Mouse (Mus musculus): ENCODE results near the gene Senp7. TPM values are rescaled to one million over a fixed set of nuclear protein-coding genes. Genes with fewer than 3 reads are reported as not detected.
A peak's percentile ranks its signal among the peaks of the same experiment; 100 is the strongest.

The Senp7 gene
- total and polyA plus RNA-seq, 2 experiments from 2014 or later = 23.8 to 31.3 TPM

- H3K4me2 ChIP-seq (ENCODE audit: low read depth, low read length) = no peak overlapping the region
- H3K4me1 ChIP-seq (ENCODE audit: insufficient read depth, low read length) = no peaks in the 10 kb centered on the region
- no peak overlapping the region for H3K27ac ChIP-seq
- no peak overlapping the region for H3K4me3 ChIP-seq (ENCODE audit: low read length)
- no peak overlapping the region for H3K9ac ChIP-seq (replicated peaks; ENCODE audit: low read length)
- no peaks in the 10 kb centered on the region for H3K27me3 ChIP-seq (ENCODE audit: insufficient read depth, low read length)
- TF ChIP-seq CTCF (IDR thresholded peaks at IDR 0.05; ENCODE audit: low read depth) = no peak
- no peaks in the 10 kb centered on the region for H3K9me3 ChIP-seq (ENCODE audit: low read length)
- 89% methylated on average over 7 of the region's 7 CpGs for WGBS
- DNase-seq (ENCODE audit: low spot score) (no peak), ATAC-seq (no peak)
- H3K36me3 ChIP-seq (ENCODE audit: insufficient read depth, low read length) = peaks cover 8% of the 10 kb centered on the region; the same call in 1 of the 2 replicates
Observed at GRCm38 (mm10) chr16:56163466-56163865, 115.3 kb downstream of the Senp7 start.

- ATAC-seq (0 out of 2 replicates have a peak, but pooled peaks have one; percentile 43), DNase-seq (ENCODE audit: low spot score) (peak; percentile 10)
- H3K27ac ChIP-seq = no peak overlapping the region
- H3K9ac ChIP-seq (replicated peaks; ENCODE audit: low read length) = no peak overlapping the region
- H3K27me3 ChIP-seq (ENCODE audit: insufficient read depth, low read length) = no peaks in the 10 kb centered on the region
- H3K4me3 ChIP-seq (ENCODE audit: low read length) = no peak overlapping the region
- H3K9me3 ChIP-seq (ENCODE audit: low read length) = no peaks in the 10 kb centered on the region
- H3K36me3 ChIP-seq (ENCODE audit: insufficient read depth, low read length) = peaks cover 14% of the 10 kb centered on the region; the same call in 1 of the 2 replicates
- H3K4me1 ChIP-seq (ENCODE audit: insufficient read depth, low read length) = no peaks in the 10 kb centered on the region
- no peak for TF ChIP-seq CTCF (IDR thresholded peaks at IDR 0.05; ENCODE audit: low read depth)
- H3K4me2 ChIP-seq (ENCODE audit: low read depth, low read length) = no peak overlapping the region
Observed at GRCm38 (mm10) chr16:56170247-56170646, 122.1 kb downstream of the Senp7 start.

- Histone ChIP-seq H3K4me1 (ENCODE audit: insufficient read depth, low read length) (no peaks in the 10 kb centered on the region), H3K27me3 (ENCODE audit: insufficient read depth, low read length) (no peaks in the 10 kb centered on the region), H3K9ac (replicated peaks; ENCODE audit: low read length) (no peak overlapping the region), H3K4me2 (ENCODE audit: low read depth, low read length) (no peak overlapping the region), H3K9me3 (ENCODE audit: low read length) (no peaks in the 10 kb centered on the region), H3K36me3 (ENCODE audit: insufficient read depth, low read length) (peaks cover 9% of the 10 kb centered on the region), H3K4me3 (ENCODE audit: low read length) (no peak overlapping the region), H3K27ac (no peak overlapping the region)
- 65% methylated on average over 8 of the region's 8 CpGs for WGBS
- peak; percentile 56 for TF ChIP-seq CTCF (IDR thresholded peaks at IDR 0.05; ENCODE audit: low read depth)
- DNase-seq (ENCODE audit: low spot score) (peak; percentile 51), ATAC-seq (peak; percentile 59)
Observed at GRCm38 (mm10) chr16:56175867-56176581, 127.9 kb downstream of the Senp7 start.

- H3K4me1 ChIP-seq (ENCODE audit: insufficient read depth, low read length) = no peaks in the 10 kb centered on the region
- H3K9ac ChIP-seq (replicated peaks; ENCODE audit: low read length) = no peak overlapping the region
- H3K4me3 ChIP-seq (ENCODE audit: low read length) = no peak overlapping the region
- H3K27me3 ChIP-seq (ENCODE audit: insufficient read depth, low read length) = no peaks in the 10 kb centered on the region
- peaks cover 32% of the 10 kb centered on the region; the same call in 1 of the 2 replicates for H3K36me3 ChIP-seq (ENCODE audit: insufficient read depth, low read length)
- ATAC-seq (no peak), DNase-seq (ENCODE audit: low spot score) (no peak)
- no peaks in the 10 kb centered on the region for H3K9me3 ChIP-seq (ENCODE audit: low read length)
- no peak overlapping the region for H3K27ac ChIP-seq
- H3K4me2 ChIP-seq (ENCODE audit: low read depth, low read length) = no peak overlapping the region
- WGBS = 78% methylated on average over 4 of the region's 4 CpGs
- TF ChIP-seq CTCF (IDR thresholded peaks at IDR 0.05; ENCODE audit: low read depth) = no peak
Observed at GRCm38 (mm10) chr16:56186863-56187262, 138.7 kb downstream of the Senp7 start.

GRCm38 (mm10) chr16:56188198-56188597 is 140.1 kb downstream of the Senp7 start:
- no peaks in the 10 kb centered on the region for H3K9me3 ChIP-seq (ENCODE audit: low read length)
- H3K4me3 ChIP-seq (ENCODE audit: low read length) = no peak overlapping the region
- no peak for TF ChIP-seq CTCF (IDR thresholded peaks at IDR 0.05; ENCODE audit: low read depth)
- peaks cover 25% of the 10 kb centered on the region; the same call in 1 of the 2 replicates for H3K36me3 ChIP-seq (ENCODE audit: insufficient read depth, low read length)
- ATAC-seq = no peak
- peak; percentile 31 for DNase-seq (ENCODE audit: low spot score)
- 79% methylated on average over 9 of the region's 9 CpGs for WGBS
- no peak overlapping the region for H3K27ac ChIP-seq
- H3K4me2 ChIP-seq (ENCODE audit: low read depth, low read length) = no peak overlapping the region
- H3K27me3 ChIP-seq (ENCODE audit: insufficient read depth, low read length) = no peaks in the 10 kb centered on the region
- H3K9ac ChIP-seq (replicated peaks; ENCODE audit: low read length) = no peak overlapping the region
- H3K4me1 ChIP-seq (ENCODE audit: insufficient read depth, low read length) = no peaks in the 10 kb centered on the region

- H3K36me3 ChIP-seq (ENCODE audit: insufficient read depth, low read length) = no peaks in the 10 kb centered on the region
- WGBS = 73% methylated on average over 6 of the region's 6 CpGs
- H3K27ac ChIP-seq = no peak within 1 kb of the TSS
- no peaks in the 10 kb centered on the region for H3K27me3 ChIP-seq (ENCODE audit: insufficient read depth, low read length)
- DNase-seq (ENCODE audit: low spot score) = no peak
- no peaks in the 10 kb centered on the region for H3K9me3 ChIP-seq (ENCODE audit: low read length)
- H3K4me1 ChIP-seq (ENCODE audit: insufficient read depth, low read length) = no peaks in the 10 kb centered on the region
- no peak for ATAC-seq
- H3K4me2 ChIP-seq (ENCODE audit: low read depth, low read length) = no peak within 1 kb of the TSS
- H3K4me3 ChIP-seq (ENCODE audit: low read length) = no peak within 1 kb of the TSS
- H3K9ac ChIP-seq (replicated peaks; ENCODE audit: low read length) = no peak within 1 kb of the TSS
- TF ChIP-seq CTCF (IDR thresholded peaks at IDR 0.05; ENCODE audit: low read depth) = no peak
Observed at GRCm38 (mm10) chr16:56204051-56204450, 155.9 kb downstream of the Senp7 start, which contains the start of gene Impg2. TSS of gene Impg2 (plus strand) at chr16:56204313.

- WGBS = 66% methylated on average over 3 of the region's 3 CpGs
- no peak overlapping the region for H3K4me2 ChIP-seq (ENCODE audit: low read depth, low read length)
- no peak for TF ChIP-seq CTCF (IDR thresholded peaks at IDR 0.05; ENCODE audit: low read depth)
Observed at GRCm38 (mm10) chr16:56212740-56213139, 164.6 kb downstream of the Senp7 start.

More at GRCm38 (mm10) chr16:56212740-56213139, 164.6 kb downstream of the Senp7 start:
- no peak for DNase-seq (ENCODE audit: low spot score)
- ATAC-seq = no peak
- Histone ChIP-seq H3K27ac (no peak overlapping the region), H3K27me3 (ENCODE audit: insufficient read depth, low read length) (no peaks in the 10 kb centered on the region), H3K4me1 (ENCODE audit: insufficient read depth, low read length) (no peaks in the 10 kb centered on the region), H3K36me3 (ENCODE audit: insufficient read depth, low read length) (no peaks in the 10 kb centered on the region), H3K9me3 (ENCODE audit: low read length) (no peaks in the 10 kb centered on the region), H3K4me3 (ENCODE audit: low read length) (no peak overlapping the region), H3K9ac (replicated peaks; ENCODE audit: low read length) (no peak overlapping the region)

Data from hindbrain, postnatal 0 days (tissue).